Mouse (Mus musculus): ENCODE measurements around the gene Igf1r. TPM values are rescaled to one million over a fixed set of nuclear protein-coding genes. Genes with fewer than 3 reads are reported as not detected.

Igf1r gene
- polyA plus RNA-seq, 1 experiment = 21.3 TPM

- peaks cover 4% of the 10 kb centered on the region; the same call in 1 of the 2 replicates for H3K4me1 ChIP-seq (ENCODE audit: control insufficient read depth, insufficient read depth, low read length)
- no peak overlapping the region for H3K4me3 ChIP-seq (replicated peaks; ENCODE audit: control insufficient read depth, low read depth, low read length)
- WGBS = 38% methylated on average over 9 of the region's 9 CpGs
- H3K27ac ChIP-seq (ENCODE audit: control insufficient read depth, insufficient read depth, low read depth, low read length, poor library complexity) = no peak overlapping the region
- TF ChIP-seq POLR2A (IDR thresholded peaks at IDR 0.05; ENCODE audit: borderline replicate concordance, control insufficient read depth, low read depth, low read length) (no peak), CTCF (IDR thresholded peaks at IDR 0.05; ENCODE audit: control insufficient read depth, insufficient read depth, low read length) (no peak)
Observed at GRCm38 (mm10) chr7:68093817-68094216, 141.2 kb downstream of the Igf1r start.

DNA sequence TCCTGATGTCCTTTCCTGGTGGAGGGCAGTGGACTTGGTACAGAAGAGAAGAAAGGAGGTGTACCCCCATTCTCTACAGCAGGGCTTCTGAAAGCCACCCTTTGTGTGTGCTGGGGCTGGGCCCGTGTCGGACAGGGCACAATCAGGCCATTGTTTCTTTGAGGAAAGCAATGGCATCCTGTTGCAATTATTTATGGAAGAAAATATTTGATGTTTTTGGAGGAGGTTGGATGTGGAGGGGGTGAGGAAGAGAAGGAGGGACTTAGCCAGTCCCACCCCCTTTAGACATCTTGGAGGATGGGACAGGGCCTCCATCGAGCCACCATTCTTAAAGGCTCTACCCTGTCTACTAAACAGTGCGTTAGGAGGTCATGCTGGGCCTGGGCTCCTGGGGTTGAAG is 142.9 kb downstream of the Igf1r start:
- no peak overlapping the region for H3K27ac ChIP-seq (ENCODE audit: control insufficient read depth, insufficient read depth, low read depth, low read length, poor library complexity)
- peaks cover 4% of the 10 kb centered on the region; the same call in 1 of the 2 replicates for H3K4me1 ChIP-seq (ENCODE audit: control insufficient read depth, insufficient read depth, low read length)
- TF ChIP-seq CTCF (IDR thresholded peaks at IDR 0.05; ENCODE audit: control insufficient read depth, insufficient read depth, low read length) = no peak
- no peak for TF ChIP-seq POLR2A (IDR thresholded peaks at IDR 0.05; ENCODE audit: borderline replicate concordance, control insufficient read depth, low read depth, low read length)
- 86% methylated on average over 4 of the region's 4 CpGs for WGBS
- H3K4me3 ChIP-seq (replicated peaks; ENCODE audit: control insufficient read depth, low read depth, low read length) = no peak overlapping the region

- no peak for TF ChIP-seq CTCF (IDR thresholded peaks at IDR 0.05; ENCODE audit: control insufficient read depth, insufficient read depth, low read length)
- TF ChIP-seq POLR2A (IDR thresholded peaks at IDR 0.05; ENCODE audit: borderline replicate concordance, control insufficient read depth, low read depth, low read length) = no peak
- H3K4me3 ChIP-seq (replicated peaks; ENCODE audit: control insufficient read depth, low read depth, low read length) = no peak overlapping the region
- 59% methylated on average over 6 of the region's 6 CpGs for WGBS
- H3K4me1 ChIP-seq (ENCODE audit: control insufficient read depth, insufficient read depth, low read length) = peaks cover 4% of the 10 kb centered on the region; the same call in 1 of the 2 replicates
- no peak overlapping the region for H3K27ac ChIP-seq (ENCODE audit: control insufficient read depth, insufficient read depth, low read depth, low read length, poor library complexity)
Observed at GRCm38 (mm10) chr7:68096411-68096810, 143.8 kb downstream of the Igf1r start.

GRCm38 (mm10) chr7:68097081-68097836 is 144.6 kb downstream of the Igf1r start:
- Histone ChIP-seq H3K4me1 (ENCODE audit: control insufficient read depth, insufficient read depth, low read length) (peaks cover 4% of the 10 kb centered on the region; the same call in 1 of the 2 replicates), H3K4me3 (replicated peaks; ENCODE audit: control insufficient read depth, low read depth, low read length) (no peak overlapping the region), H3K27ac (ENCODE audit: control insufficient read depth, insufficient read depth, low read depth, low read length, poor library complexity) (no peak overlapping the region)
- no peak for TF ChIP-seq POLR2A (IDR thresholded peaks at IDR 0.05; ENCODE audit: borderline replicate concordance, control insufficient read depth, low read depth, low read length)
- no peak for TF ChIP-seq CTCF (IDR thresholded peaks at IDR 0.05; ENCODE audit: control insufficient read depth, insufficient read depth, low read length)
- WGBS = 86% methylated on average over 7 of the region's 7 CpGs

DNA sequence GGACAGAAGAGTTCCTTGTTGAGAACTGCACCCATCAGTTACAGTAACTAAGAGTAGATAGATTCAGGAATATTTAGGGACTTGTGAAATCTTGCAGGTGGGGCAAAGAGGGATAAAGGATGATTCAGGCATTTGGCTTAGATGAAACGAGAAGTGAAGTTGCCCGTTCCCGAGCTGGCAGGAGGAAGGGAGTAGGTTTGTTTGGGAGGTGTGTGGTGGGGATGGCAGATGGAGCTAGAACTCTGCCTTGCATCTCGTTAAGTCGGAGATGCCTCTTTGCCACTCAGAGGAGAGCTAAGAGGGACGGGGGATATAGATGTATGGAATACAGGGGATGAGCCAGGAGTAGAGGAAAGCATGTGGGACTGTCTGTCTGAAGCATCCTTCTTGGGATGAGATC is 145.5 kb downstream of the Igf1r start:
- TF ChIP-seq CTCF (IDR thresholded peaks at IDR 0.05; ENCODE audit: control insufficient read depth, insufficient read depth, low read length) (no peak), POLR2A (IDR thresholded peaks at IDR 0.05; ENCODE audit: borderline replicate concordance, control insufficient read depth, low read depth, low read length) (no peak)
- Histone ChIP-seq H3K27ac (ENCODE audit: control insufficient read depth, insufficient read depth, low read depth, low read length, poor library complexity) (no peak overlapping the region), H3K4me1 (ENCODE audit: control insufficient read depth, insufficient read depth, low read length) (peaks cover 4% of the 10 kb centered on the region; the same call in 1 of the 2 replicates), H3K4me3 (replicated peaks; ENCODE audit: control insufficient read depth, low read depth, low read length) (no peak overlapping the region)
- WGBS = 83% methylated on average over 6 of the region's 6 CpGs

DNA sequence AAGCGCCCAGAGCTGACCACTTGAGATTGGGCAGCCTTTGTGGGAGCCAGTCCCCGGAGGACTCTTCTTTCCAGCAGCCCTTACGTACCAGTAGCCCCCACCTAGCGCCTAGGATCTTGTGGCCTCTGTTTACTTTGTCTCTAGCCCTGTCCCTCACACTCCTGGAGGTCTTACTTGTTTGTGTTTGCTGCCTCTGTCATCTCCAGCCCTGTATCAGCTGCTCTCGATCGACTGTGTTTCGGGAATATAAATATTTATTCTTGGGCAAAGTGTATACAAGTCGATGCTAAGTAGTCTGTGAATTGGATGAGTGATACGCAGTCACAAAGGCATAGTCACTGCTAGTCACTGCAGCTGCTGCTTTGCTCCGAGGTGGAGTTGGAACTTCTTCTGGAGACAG is 147.8 kb downstream of the Igf1r start:
- no peak overlapping the region for H3K4me3 ChIP-seq (replicated peaks; ENCODE audit: control insufficient read depth, low read depth, low read length)
- WGBS = 89% methylated on average over 10 of the region's 10 CpGs
- peaks cover 1% of the 10 kb centered on the region; the same call in 1 of the 2 replicates for H3K4me1 ChIP-seq (ENCODE audit: control insufficient read depth, insufficient read depth, low read length)
- no peak for TF ChIP-seq CTCF (IDR thresholded peaks at IDR 0.05; ENCODE audit: control insufficient read depth, insufficient read depth, low read length)
- no peak for TF ChIP-seq POLR2A (IDR thresholded peaks at IDR 0.05; ENCODE audit: borderline replicate concordance, control insufficient read depth, low read depth, low read length)
- H3K27ac ChIP-seq (ENCODE audit: control insufficient read depth, insufficient read depth, low read depth, low read length, poor library complexity) = no peak overlapping the region

DNA sequence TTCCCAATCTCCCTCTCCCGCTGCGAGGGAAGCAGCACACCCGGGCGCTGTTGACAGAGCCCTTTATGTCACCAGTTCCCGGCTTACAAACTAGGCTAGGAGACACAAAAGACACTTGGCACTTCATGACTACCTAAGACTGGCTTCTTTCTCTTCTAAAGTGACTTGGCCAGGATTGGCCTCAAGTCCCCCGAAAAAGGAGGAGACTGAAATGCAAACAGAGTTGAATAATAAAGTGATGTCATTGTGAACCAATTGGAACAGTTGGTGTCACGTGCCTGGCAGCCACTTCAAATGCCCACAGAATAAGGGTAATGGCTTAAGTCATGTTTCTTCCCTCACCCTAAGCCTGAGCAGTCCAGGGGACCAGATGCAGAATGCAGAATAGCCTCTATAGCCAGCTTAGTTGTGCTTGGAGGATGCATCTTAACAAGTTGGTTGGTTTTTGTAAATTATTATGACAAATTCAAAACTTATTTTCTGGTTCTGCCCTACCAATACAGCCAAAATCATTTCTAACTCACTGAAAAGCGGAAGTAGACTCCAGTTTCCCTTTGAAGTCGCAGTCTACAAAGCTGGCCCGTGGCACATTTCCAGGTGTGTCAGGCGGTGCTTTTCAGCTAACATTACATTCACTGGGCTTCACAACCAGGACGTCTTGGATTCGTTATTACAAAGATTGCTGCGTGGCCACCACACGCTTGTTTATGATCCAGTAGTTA is 150.0 kb downstream of the Igf1r start:
- 35% methylated on average over 15 of the region's 15 CpGs for WGBS

GRCm38 (mm10) chr7:68103178-68103530 is 150.5 kb downstream of the Igf1r start:
- Histone ChIP-seq H3K27ac (ENCODE audit: control insufficient read depth, insufficient read depth, low read depth, low read length, poor library complexity) (no peak overlapping the region), H3K4me1 (ENCODE audit: control insufficient read depth, insufficient read depth, low read length) (no peaks in the 10 kb centered on the region; the same call in 1 of the 2 replicates), H3K4me3 (replicated peaks; ENCODE audit: control insufficient read depth, low read depth, low read length) (no peak overlapping the region)
- TF ChIP-seq POLR2A (IDR thresholded peaks at IDR 0.05; ENCODE audit: borderline replicate concordance, control insufficient read depth, low read depth, low read length) (no peak), CTCF (IDR thresholded peaks at IDR 0.05; ENCODE audit: control insufficient read depth, insufficient read depth, low read length) (no peak)
- 3% methylated on average over 2 of the region's 2 CpGs for WGBS

More for the DNA sequence above, 150.0 kb downstream of the Igf1r start:
- no peak overlapping the region for H3K4me3 ChIP-seq (replicated peaks; ENCODE audit: control insufficient read depth, low read depth, low read length)
- TF ChIP-seq POLR2A (IDR thresholded peaks at IDR 0.05; ENCODE audit: borderline replicate concordance, control insufficient read depth, low read depth, low read length) (no peak), CTCF (IDR thresholded peaks at IDR 0.05; ENCODE audit: control insufficient read depth, insufficient read depth, low read length) (no peak)
- no peak overlapping the region; the same call in 1 of the 2 replicates for H3K27ac ChIP-seq (ENCODE audit: control insufficient read depth, insufficient read depth, low read depth, low read length, poor library complexity)
- no peaks in the 10 kb centered on the region; the same call in 1 of the 2 replicates for H3K4me1 ChIP-seq (ENCODE audit: control insufficient read depth, insufficient read depth, low read length)
